Mouse (Mus musculus) gonadal fat pad, adult 2 months (tissue): ENCODE measurements around the gene Dazap2. TPM values are rescaled to one million over a fixed set of nuclear protein-coding genes. Genes with fewer than 3 reads are reported as not detected.

ENCODE experiments used
- polyA plus RNA-seq: library from polyadenylated mRNA; depleted of rRNA; stranded (reverse); fragments of >200 nt; gene quantifications from 2 replicates; pipeline ENCODE4 v1.2.3, GENCODE M21; 2012; rRNA removed

Gene Dazap2
- polyA plus RNA-seq, 1 experiment, result 863 TPM

Other genes with a start within 250 kb of the Dazap2 start
- 0.36 and 0.37 TPM in 2 replicates for gene Gm5475, start 193.2 kb upstream of the Dazap2 start, polyA plus RNA-seq
- gene Slc11a2, start 190.3 kb upstream of the Dazap2 start, polyA plus RNA-seq, result 106 and 126 TPM in 2 replicates
- gene Letmd1, start 146.3 kb upstream of the Dazap2 start, polyA plus RNA-seq, result 47.8 and 59.6 TPM in 2 replicates
- 7.8 and 9.1 TPM in 2 replicates for gene Csrnp2, start 119.9 kb upstream of the Dazap2 start, polyA plus RNA-seq
- gene Tfcp2, start 63.3 kb upstream of the Dazap2 start, polyA plus RNA-seq, result 11.4 and 14.6 TPM in 2 replicates
- 30.3 and 39.2 TPM in 2 replicates for gene Pou6f1, start 15.4 kb upstream of the Dazap2 start, polyA plus RNA-seq
- 94.8 and 140 TPM in 2 replicates for gene Smagp, start 21.6 kb downstream of the Dazap2 start, polyA plus RNA-seq
- gene Bin2, start 54.2 kb downstream of the Dazap2 start, polyA plus RNA-seq, result 2.1 and 2.6 TPM in 2 replicates
- 26.0 and 89.9 TPM in 2 replicates for gene Cela1, start 72.6 kb downstream of the Dazap2 start, polyA plus RNA-seq
- gene Galnt6, start 114.0 kb downstream of the Dazap2 start, polyA plus RNA-seq, result 3.7 and 5.2 TPM in 2 replicates
- gene Slc4a8, start 146.4 kb downstream of the Dazap2 start, polyA plus RNA-seq, result 11.7 and 14.2 TPM in 2 replicates